Mouse (Mus musculus): ENCODE data around the gene Ptprb. TPM values are rescaled to one million over a fixed set of nuclear protein-coding genes. Genes with fewer than 3 reads are reported as not detected.
A peak's percentile ranks its signal among the peaks of the same experiment; 100 is the strongest.

Ptprb gene
- polyA plus RNA-seq, 1 experiment from 2014 or later = 1.6 TPM

- 62% methylated on average over 4 of the region's 4 CpGs for WGBS (ENCODE audit: insufficient replicate concordance)
- H3K4me1 ChIP-seq (replicated peaks) = no peaks in the 10 kb centered on the region
- no peak overlapping the region for H3K4me2 ChIP-seq
- H3K9ac ChIP-seq = no peak overlapping the region
- no peak for ATAC-seq (ENCODE audit: insufficient read depth)
- H3K36me3 ChIP-seq (replicated peaks) = no peaks in the 10 kb centered on the region
- H3K27ac ChIP-seq (replicated peaks) = no peak overlapping the region
- H3K4me3 ChIP-seq (replicated peaks) = no peak overlapping the region
- peaks cover 19% of the 10 kb centered on the region for H3K27me3 ChIP-seq
- H3K9me3 ChIP-seq (replicated peaks) = no peaks in the 10 kb centered on the region
These were observed 21.1 kb downstream of the Ptprb start for GRCm38 (mm10) chr10:116296439-116296838.

- no peak overlapping the region for H3K4me2 ChIP-seq
- H3K9me3 ChIP-seq (replicated peaks) = no peaks in the 10 kb centered on the region
- H3K9ac ChIP-seq = no peak overlapping the region
- H3K36me3 ChIP-seq (replicated peaks) = no peaks in the 10 kb centered on the region
- H3K27me3 ChIP-seq = peaks cover 27% of the 10 kb centered on the region
- H3K4me3 ChIP-seq (replicated peaks) = no peak overlapping the region
- no peak overlapping the region for H3K27ac ChIP-seq (replicated peaks)
- H3K4me1 ChIP-seq (replicated peaks) = no peaks in the 10 kb centered on the region
- ATAC-seq (ENCODE audit: insufficient read depth) = no peak
- WGBS (ENCODE audit: insufficient replicate concordance) = 49% methylated on average over 12 of the region's 12 CpGs
These were observed 22.5 kb downstream of the Ptprb start for GRCm38 (mm10) chr10:116297854-116298253.

- Histone ChIP-seq H3K4me3 (replicated peaks) (peak overlapping the region; percentile 32), H3K27me3 (peaks cover 27% of the 10 kb centered on the region), H3K27ac (replicated peaks) (no peak overlapping the region), H3K4me2 (peak overlapping the region; percentile 47; the same call in 1 of the 2 replicates), H3K9me3 (replicated peaks) (no peaks in the 10 kb centered on the region), H3K9ac (no peak overlapping the region), H3K4me1 (replicated peaks) (no peaks in the 10 kb centered on the region), H3K36me3 (replicated peaks) (no peaks in the 10 kb centered on the region)
- ATAC-seq (ENCODE audit: insufficient read depth) = no peak; the same call in 1 of the 2 replicates
- 23% methylated on average over 7 of the region's 7 CpGs for WGBS (ENCODE audit: insufficient replicate concordance)
These were observed 25.5 kb downstream of the Ptprb start for GRCm38 (mm10) chr10:116300824-116301223.

- H3K4me1 ChIP-seq (replicated peaks) = no peaks in the 10 kb centered on the region
- no peak overlapping the region for H3K9ac ChIP-seq
- 0 out of 2 replicates have a peak, but pooled peaks have one; percentile 15 for ATAC-seq (ENCODE audit: insufficient read depth)
- no peaks in the 10 kb centered on the region for H3K9me3 ChIP-seq (replicated peaks)
- peak overlapping the region; percentile 47 for H3K4me2 ChIP-seq
- peaks cover 27% of the 10 kb centered on the region for H3K27me3 ChIP-seq
- no peaks in the 10 kb centered on the region for H3K36me3 ChIP-seq (replicated peaks)
- H3K27ac ChIP-seq (replicated peaks) = no peak overlapping the region
- peak overlapping the region; percentile 32 for H3K4me3 ChIP-seq (replicated peaks)
- under 1% methylated on average over 36 of the region's 36 CpGs for WGBS (ENCODE audit: insufficient replicate concordance)
These were observed 25.9 kb downstream of the Ptprb start for GRCm38 (mm10) chr10:116301258-116301657.

DNA sequence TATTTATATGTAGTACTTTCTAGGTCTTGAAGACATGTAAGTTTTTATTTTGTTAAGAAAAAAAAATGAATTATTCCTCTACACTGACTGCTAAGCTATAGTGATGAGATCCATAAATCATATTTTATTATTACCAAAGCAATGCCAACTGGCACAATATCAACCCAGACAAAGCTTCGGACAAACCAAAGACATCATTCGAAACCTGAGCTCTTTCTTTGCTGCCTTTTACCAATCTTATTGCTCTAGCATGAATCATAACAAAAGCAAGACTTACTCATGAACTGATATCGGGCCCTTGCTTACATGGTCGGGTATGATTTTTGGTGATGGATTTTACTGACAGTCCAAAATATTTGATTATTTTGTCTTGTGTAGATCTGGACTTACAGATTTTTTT, 29.0 kb downstream of the Ptprb start:
- H3K4me2 ChIP-seq = no peak overlapping the region
- 66% methylated on average over 4 of the region's 4 CpGs for WGBS (ENCODE audit: insufficient replicate concordance)

GRCm38 (mm10) chr10:116309460-116309859, 34.1 kb downstream of the Ptprb start:
- Histone ChIP-seq H3K4me2 (no peak overlapping the region), H3K9me3 (replicated peaks) (no peaks in the 10 kb centered on the region), H3K4me3 (replicated peaks) (no peak overlapping the region), H3K4me1 (replicated peaks) (no peaks in the 10 kb centered on the region), H3K36me3 (replicated peaks) (no peaks in the 10 kb centered on the region), H3K27ac (replicated peaks) (no peak overlapping the region), H3K27me3 (no peaks in the 10 kb centered on the region), H3K9ac (no peak overlapping the region)
- no peak for ATAC-seq (ENCODE audit: insufficient read depth)
- 49% methylated on average over 2 of the region's 2 CpGs for WGBS (ENCODE audit: insufficient replicate concordance)

More for the DNA sequence above, 29.0 kb downstream of the Ptprb start:
- Histone ChIP-seq H3K4me3 (replicated peaks) (no peak overlapping the region), H3K27ac (replicated peaks) (no peak overlapping the region), H3K27me3 (peaks cover 25% of the 10 kb centered on the region), H3K9ac (no peak overlapping the region), H3K36me3 (replicated peaks) (no peaks in the 10 kb centered on the region), H3K4me1 (replicated peaks) (no peaks in the 10 kb centered on the region), H3K9me3 (replicated peaks) (no peaks in the 10 kb centered on the region)
- no peak for ATAC-seq (ENCODE audit: insufficient read depth)

DNA sequence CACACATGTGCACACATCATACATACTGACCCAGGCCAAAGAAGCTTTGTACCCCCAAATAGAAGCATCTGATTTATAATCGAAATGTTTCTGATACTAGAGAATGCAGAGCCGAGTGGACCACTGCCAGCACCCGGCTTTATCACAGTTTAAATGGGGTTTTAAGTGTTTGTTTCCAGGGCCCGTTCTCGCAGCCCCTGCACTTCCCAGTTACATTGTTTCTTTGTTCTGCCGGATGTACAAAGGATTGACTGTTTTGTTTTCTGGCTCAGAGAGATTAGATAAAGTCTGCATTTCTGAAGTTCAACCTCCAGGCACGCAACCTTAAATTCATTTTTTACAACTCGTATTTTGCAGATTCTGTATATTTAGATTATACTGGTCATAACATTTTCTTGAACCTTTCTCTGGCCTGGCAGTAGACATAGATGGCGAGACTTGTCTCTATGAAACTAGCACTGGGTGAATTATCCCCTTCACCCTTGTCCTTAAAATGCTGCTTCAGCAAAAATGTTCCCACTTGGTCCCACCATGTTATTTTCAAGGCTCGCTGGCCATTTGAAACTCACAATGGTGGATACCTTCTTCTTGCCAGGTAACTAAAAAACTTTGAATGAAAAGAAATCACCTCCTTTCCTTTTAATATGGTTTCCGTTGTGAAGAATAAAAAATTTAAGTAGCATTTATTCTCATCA, 35.3 kb downstream of the Ptprb start:
- ATAC-seq (ENCODE audit: insufficient read depth) = no peak
- Histone ChIP-seq H3K9me3 (replicated peaks) (no peaks in the 10 kb centered on the region), H3K4me1 (replicated peaks) (no peaks in the 10 kb centered on the region), H3K27ac (replicated peaks) (no peak overlapping the region), H3K9ac (no peak overlapping the region), H3K4me3 (replicated peaks) (no peak overlapping the region), H3K27me3 (no peaks in the 10 kb centered on the region), H3K4me2 (no peak overlapping the region), H3K36me3 (replicated peaks) (no peaks in the 10 kb centered on the region)
- 37% methylated on average over 11 of the region's 11 CpGs for WGBS (ENCODE audit: insufficient replicate concordance)

- H3K9ac ChIP-seq = no peak overlapping the region
- ATAC-seq (ENCODE audit: insufficient read depth) = no peak
- H3K4me3 ChIP-seq (replicated peaks) = no peak overlapping the region
- 20% methylated on average over 12 of the region's 12 CpGs for WGBS (ENCODE audit: insufficient replicate concordance)
- H3K9me3 ChIP-seq (replicated peaks) = no peaks in the 10 kb centered on the region
- no peaks in the 10 kb centered on the region for H3K4me1 ChIP-seq (replicated peaks)
- no peaks in the 10 kb centered on the region for H3K36me3 ChIP-seq (replicated peaks)
- H3K27me3 ChIP-seq = no peaks in the 10 kb centered on the region
- no peak overlapping the region for H3K27ac ChIP-seq (replicated peaks)
- H3K4me2 ChIP-seq = no peak overlapping the region
These were observed 43.9 kb downstream of the Ptprb start for GRCm38 (mm10) chr10:116319246-116319645.

- no peaks in the 10 kb centered on the region for H3K9me3 ChIP-seq (replicated peaks)
- no peaks in the 10 kb centered on the region for H3K36me3 ChIP-seq (replicated peaks)
- no peaks in the 10 kb centered on the region for H3K4me1 ChIP-seq (replicated peaks)
- H3K9ac ChIP-seq = no peak overlapping the region
- H3K4me3 ChIP-seq (replicated peaks) = no peak overlapping the region
- H3K27ac ChIP-seq (replicated peaks) = no peak overlapping the region
- no peaks in the 10 kb centered on the region for H3K27me3 ChIP-seq
- no peak overlapping the region for H3K4me2 ChIP-seq
- 74% methylated on average over 5 of the region's 5 CpGs for WGBS (ENCODE audit: insufficient replicate concordance)
- ATAC-seq (ENCODE audit: insufficient read depth) = no peak
These were observed 53.8 kb downstream of the Ptprb start for GRCm38 (mm10) chr10:116329086-116329485.

DNA sequence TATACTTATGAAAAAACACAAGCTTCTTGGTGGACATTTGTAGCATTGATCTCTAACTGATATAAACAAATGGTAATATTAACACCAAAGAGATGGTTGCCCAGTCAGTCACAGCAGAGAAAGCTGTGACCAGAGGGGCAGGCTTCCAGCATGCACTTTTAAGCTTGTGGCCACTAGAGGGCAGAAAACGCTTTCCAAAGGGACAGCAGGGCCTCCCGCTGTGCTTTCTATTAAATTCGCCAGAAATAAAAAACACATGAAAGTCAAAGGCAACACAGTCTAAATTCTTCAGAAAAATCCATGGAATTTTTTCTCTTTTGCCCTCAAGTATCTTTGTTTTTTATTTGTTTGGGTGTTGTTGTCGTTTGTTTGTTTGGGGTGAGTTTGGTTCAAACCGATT, 55.1 kb downstream of the Ptprb start:
- no peaks in the 10 kb centered on the region for H3K36me3 ChIP-seq (replicated peaks)
- no peak overlapping the region for H3K27ac ChIP-seq (replicated peaks)
- no peak overlapping the region for H3K4me3 ChIP-seq (replicated peaks)
- no peaks in the 10 kb centered on the region for H3K9me3 ChIP-seq (replicated peaks)
- no peaks in the 10 kb centered on the region for H3K4me1 ChIP-seq (replicated peaks)
- no peak overlapping the region for H3K9ac ChIP-seq
- H3K27me3 ChIP-seq = no peaks in the 10 kb centered on the region
- peak overlapping the region; percentile 30 for H3K4me2 ChIP-seq
- no peak for ATAC-seq (ENCODE audit: insufficient read depth)
- 20% methylated on average over 5 of the region's 5 CpGs for WGBS (ENCODE audit: insufficient replicate concordance)

DNA sequence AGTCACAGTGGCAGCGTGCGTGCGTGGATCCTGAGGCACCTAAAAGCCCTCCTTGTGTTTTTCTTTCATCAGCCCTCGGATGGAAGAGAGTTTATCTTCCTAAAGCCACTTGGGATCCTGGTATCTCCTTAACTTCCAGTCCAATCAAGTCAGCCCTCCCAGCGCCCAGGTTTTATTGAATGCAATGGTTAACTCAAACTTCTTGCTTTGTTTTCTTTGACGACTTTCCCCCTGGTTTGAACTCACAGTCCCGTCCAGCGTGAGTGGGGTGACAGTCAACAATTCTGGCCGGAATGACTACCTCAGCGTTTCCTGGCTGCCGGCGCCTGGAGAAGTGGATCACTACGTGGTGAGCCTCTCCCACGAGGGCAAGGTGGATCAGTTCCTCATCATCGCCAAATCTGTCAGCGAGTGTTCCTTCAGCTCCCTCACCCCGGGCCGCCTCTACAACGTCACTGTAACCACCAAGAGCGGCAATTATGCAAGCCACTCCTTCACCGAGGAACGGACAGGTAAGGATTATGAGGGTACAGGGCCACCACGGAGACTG, 55.7 kb downstream of the Ptprb start:
- H3K9me3 ChIP-seq (replicated peaks) = no peaks in the 10 kb centered on the region
- no peak overlapping the region for H3K4me3 ChIP-seq (replicated peaks)
- peak overlapping the region; percentile 30 for H3K4me2 ChIP-seq
- WGBS (ENCODE audit: insufficient replicate concordance) = 55% methylated on average over 23 of the region's 23 CpGs
- no peaks in the 10 kb centered on the region for H3K4me1 ChIP-seq (replicated peaks)
- H3K36me3 ChIP-seq (replicated peaks) = no peaks in the 10 kb centered on the region
- ATAC-seq (ENCODE audit: insufficient read depth) = no peak
- no peak overlapping the region for H3K27ac ChIP-seq (replicated peaks)
- no peak overlapping the region for H3K9ac ChIP-seq
- no peaks in the 10 kb centered on the region for H3K27me3 ChIP-seq
